Mouse (Mus musculus) bone marrow macrophage, adult 2 months (primary cell): ENCODE data around the gene Git1.

ENCODE experiments used
- CTCF ChIP-seq: IDR thresholded peaks from 2 replicates; pipeline ENCODE4 v1.5.1; 2012; ENCODE audit warnings: low read depth, mild to moderate bottlenecking, low read length, moderate library complexity
- POLR2A ChIP-seq: IDR thresholded peaks from 2 replicates; pipeline ENCODE4 v1.6.1; 2012; ENCODE audit warnings: mild to moderate bottlenecking, low read depth, low read length, borderline replicate concordance

DNA sequence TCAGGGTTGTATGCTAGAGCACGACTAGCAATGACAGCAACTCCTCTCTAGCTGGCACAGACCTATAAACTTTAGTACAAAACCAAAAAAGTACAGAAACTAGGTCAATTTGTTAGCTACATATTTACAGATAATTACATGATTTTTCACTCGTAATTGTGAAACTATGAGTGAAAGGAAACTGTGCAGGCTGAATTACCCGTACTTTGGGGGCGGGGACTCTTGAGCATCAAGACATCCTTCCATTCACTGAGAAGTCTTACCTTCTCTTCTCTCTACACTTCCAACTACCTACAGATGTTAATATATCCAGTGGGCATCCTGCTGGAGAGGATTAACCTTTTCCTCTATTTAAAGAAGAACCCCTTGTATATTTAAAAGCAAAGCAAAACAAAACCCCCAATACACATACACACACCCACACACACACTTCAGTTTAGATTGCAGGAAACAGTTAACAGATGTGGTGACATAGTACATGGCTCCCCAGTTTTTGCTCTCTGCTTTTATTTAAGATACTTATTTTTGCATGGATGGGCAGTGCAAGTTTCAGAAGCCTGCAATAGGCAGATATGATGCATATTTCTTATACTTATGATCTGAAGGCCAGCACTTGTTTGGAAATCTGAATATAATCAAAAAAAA lies 39.0 kb downstream of the Git1 start:
- TF ChIP-seq POLR2A (no peak), CTCF (no peak)
